Mouse (Mus musculus) heart, adult 2 months (tissue): ENCODE measurements around the gene Pax6.

Source experiments
- EP300 ChIP-seq: fragments of 200-500 bp; IDR thresholded peaks from 2 replicates; pipeline ENCODE4 v1.6.1; 2011; ENCODE audit warnings: low read depth, low read length, control low read depth; ENCODE audit not compliant: insufficient read depth
- POLR2A ChIP-seq: fragments of 200-500 bp; IDR thresholded peaks from 2 replicates; pipeline ENCODE4 v1.6.1; 2011; ENCODE audit warnings: mild to moderate bottlenecking, low read depth, low read length, control low read depth; ENCODE audit not compliant: insufficient read depth

DNA sequence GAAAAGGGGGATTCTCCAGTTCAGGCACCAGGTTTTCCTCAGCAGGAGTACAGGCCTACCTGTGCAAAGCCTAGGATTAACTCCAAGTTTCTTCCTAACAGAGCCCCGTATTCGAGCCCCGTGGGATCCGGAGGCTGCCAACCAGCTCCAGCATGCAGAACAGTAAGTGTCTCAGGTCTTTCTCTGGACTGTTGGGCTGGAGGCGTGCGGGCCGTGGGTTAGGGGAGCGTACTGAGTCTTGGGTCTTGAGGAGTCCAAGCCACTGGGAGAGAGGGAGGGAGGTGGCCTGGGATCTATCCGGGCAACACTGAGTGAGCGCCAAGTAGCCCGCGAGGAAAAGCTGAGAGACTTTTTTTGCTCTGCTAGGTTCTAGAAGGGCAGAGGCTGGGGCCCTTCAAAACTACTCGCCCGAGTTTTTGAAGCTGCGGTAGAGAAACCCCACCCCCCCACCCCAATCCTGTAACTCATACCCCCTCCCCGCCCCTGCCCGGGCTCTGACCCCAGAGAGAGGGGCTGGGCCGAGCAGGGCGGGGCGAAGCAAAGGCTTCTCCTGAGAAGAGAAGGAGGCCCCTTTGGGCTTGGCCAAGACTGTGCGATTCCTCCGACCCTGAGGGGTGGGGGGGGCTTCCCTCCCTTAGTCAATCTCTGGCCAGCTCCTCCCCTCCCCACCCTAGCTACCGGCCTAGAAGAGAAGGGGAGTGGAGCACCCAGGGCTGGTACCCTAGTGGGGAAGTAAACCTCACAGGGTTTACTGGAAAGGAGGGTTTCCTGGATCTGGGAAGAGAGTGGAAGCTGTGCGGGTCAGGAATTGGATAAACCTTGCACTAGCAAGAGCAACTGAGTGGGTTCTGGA lies 11.7 kb downstream of the Pax6 start:
- TF ChIP-seq POLR2A: no peak
- no peak for TF ChIP-seq EP300
